Mouse (Mus musculus): ENCODE measurements around the gene Rpl10a.
"Not testable (repeated sequence)": the region's sequence is repeated elsewhere in the genome, so short reads cannot be mapped to it uniquely, and the experiment has no call there.

Gene Rpl10a

GRCm38 (mm10) chr17:28332113-28332914 is 4.0 kb downstream of the Rpl10a start:
- no peak for DNase-seq

- no peak for DNase-seq
Measured at GRCm38 (mm10) chr17:28332915-28333546, 4.8 kb downstream of the Rpl10a start.

- DNase-seq = no peak
Measured at GRCm38 (mm10) chr17:28335267-28335666, 7.0 kb downstream of the Rpl10a start.

GRCm38 (mm10) chr17:28337547-28337946 is 9.3 kb downstream of the Rpl10a start:
- DNase-seq = no peak

GRCm38 (mm10) chr17:28340578-28340977 is 12.3 kb downstream of the Rpl10a start:
- no peak for DNase-seq

- DNase-seq = peak; percentile 56 to 63
Measured at GRCm38 (mm10) chr17:28341091-28341490, 12.8 kb downstream of the Rpl10a start.

- DNase-seq = no peak
Measured at GRCm38 (mm10) chr17:28344050-28344607, 15.9 kb downstream of the Rpl10a start.

GRCm38 (mm10) chr17:28344670-28345069 is 16.4 kb downstream of the Rpl10a start:
- no peak for DNase-seq

GRCm38 (mm10) chr17:28345271-28345721 is 17.0 kb downstream of the Rpl10a start:
- no peak for DNase-seq

- no peak for DNase-seq
Measured at GRCm38 (mm10) chr17:28345882-28346281, 17.6 kb downstream of the Rpl10a start.

- no peak for DNase-seq
Measured at GRCm38 (mm10) chr17:28347327-28347726, 19.1 kb downstream of the Rpl10a start.

GRCm38 (mm10) chr17:28348211-28348610 is 19.9 kb downstream of the Rpl10a start:
- DNase-seq = no peak

GRCm38 (mm10) chr17:28349264-28349880 is 21.1 kb downstream of the Rpl10a start:
- no peak for DNase-seq

GRCm38 (mm10) chr17:28349901-28350465 is 21.7 kb downstream of the Rpl10a start:
- DNase-seq = peak in 1 of 2 experiments; percentile 27

GRCm38 (mm10) chr17:28350466-28351352 is 22.4 kb downstream of the Rpl10a start, which contains the start of gene Tead3:
Gene Tead3 (minus strand): TSS chr17:28350817.
- peak; percentile 66 to 72 for DNase-seq

GRCm38 (mm10) chr17:28351353-28351890 is 23.2 kb downstream of the Rpl10a start:
- DNase-seq = no peak

GRCm38 (mm10) chr17:28352018-28352417 is 23.7 kb downstream of the Rpl10a start:
- no peak for DNase-seq

- no peak for DNase-seq
Measured at GRCm38 (mm10) chr17:28355871-28356270, 27.6 kb downstream of the Rpl10a start.

GRCm38 (mm10) chr17:28358576-28359261 is 30.4 kb downstream of the Rpl10a start:
- not testable (repeated sequence) for DNase-seq

GRCm38 (mm10) chr17:28360531-28361277 is 32.4 kb downstream of the Rpl10a start:
- no peak for DNase-seq
